Mouse (Mus musculus): ENCODE data around the gene Mis18bp1.

DNA sequence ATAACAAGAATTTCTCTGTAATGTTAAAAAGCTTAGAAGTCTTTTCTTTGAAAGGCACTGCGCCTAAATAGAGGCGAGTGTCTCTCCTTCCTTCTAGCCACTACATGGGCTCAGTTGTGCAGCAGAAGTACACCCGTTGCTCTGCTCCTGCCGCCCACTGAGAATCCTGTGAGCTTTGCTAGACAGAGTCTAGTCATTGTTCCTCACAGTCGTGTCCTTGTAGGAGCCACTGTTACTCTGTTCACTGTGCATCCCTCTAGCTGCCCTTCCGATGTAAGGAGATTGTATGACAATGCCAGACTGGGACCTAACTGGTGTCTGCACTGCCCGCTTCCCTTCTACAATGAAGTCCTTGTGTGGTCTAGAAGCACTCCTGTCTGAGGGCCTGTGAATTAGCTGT is 53.4 kb downstream of the Mis18bp1 start:
- TF ChIP-seq POLR2A (IDR thresholded peaks at IDR 0.05; ENCODE audit: insufficient read depth, low read depth, low read length) = no peak
- TF ChIP-seq CTCF (IDR thresholded peaks at IDR 0.05) = no peak

Measured in heart, adult 2 months (tissue).